Comparison of ENCODE assay signal across 7 mouse cellular contexts in the genomic region with DNA sequence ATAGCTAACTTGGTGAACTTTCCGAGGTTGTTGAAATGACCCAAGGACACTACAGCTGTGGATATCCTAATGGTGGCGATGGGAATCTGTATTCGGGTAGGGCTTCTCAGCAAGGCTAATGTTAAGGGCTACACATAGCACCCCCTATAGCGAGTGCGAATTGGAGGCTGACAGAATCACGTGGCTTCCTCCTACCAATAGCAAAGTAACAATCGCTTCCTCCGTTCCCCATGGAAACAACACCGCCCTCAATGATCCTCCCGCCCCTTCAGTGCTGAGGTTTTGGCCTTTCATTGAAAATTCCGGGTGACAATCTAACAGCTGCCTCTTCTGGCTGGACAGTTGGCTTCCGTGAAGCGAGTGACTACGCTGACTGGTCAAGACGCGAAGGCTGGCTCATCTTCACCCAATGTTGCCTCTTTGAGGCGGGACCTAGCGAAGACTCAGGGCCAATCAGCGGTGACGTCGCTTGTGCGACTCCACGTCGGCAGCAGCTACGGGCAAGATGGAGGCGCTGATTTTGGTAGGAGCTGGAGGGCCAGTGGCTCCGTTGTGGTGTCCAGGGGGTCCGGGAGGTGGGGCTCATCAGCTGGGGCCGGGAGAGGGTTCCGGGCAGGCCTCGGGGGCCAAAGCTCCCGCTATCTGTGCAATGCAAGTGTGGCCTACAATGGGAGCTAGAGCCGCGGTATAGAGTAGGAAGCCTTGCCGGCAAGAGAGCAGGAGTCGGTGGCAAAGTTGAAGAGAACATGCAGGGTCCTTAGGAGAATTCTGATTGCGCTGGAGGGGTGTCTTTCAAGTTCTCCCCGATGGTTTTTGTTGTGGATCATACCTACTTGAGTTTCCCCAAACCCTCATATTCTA. TPM values are rescaled to one million over a fixed set of nuclear protein-coding genes. Genes with fewer than 3 reads are reported as not detected.
DNase-seq lines count a peak whose midpoint lies in the region; ATAC-seq lines count a peak whose summit lies in the region.

TSS of gene Copz1 (plus strand) at position 296 of the 861 bp plus-strand sequence.

- peak; percentile 96 for DNase-seq in adrenal gland, postnatal 14 days
- DNase-seq in embryonic facial prominence, embryonic 11.5 days (ENCODE audit: low spot score), result peak; percentile 99
- peak; percentile 99 for DNase-seq in kidney, adult 11 months
- DNase-seq in limb, embryonic 10.5 days (ENCODE audit: low spot score), result peak; percentile 89
- DNase-seq in spleen, adult 12 weeks (ENCODE audit: low spot score), result peak; percentile 91

- under 1% methylated on average over 38 of the region's 38 CpGs for WGBS in embryonic facial prominence, embryonic 11.5 days
- WGBS in limb, embryonic 10.5 days, result under 1% methylated on average over 38 of the region's 38 CpGs
- WGBS in midbrain, embryonic 13.5 days, result under 1% methylated on average over 38 of the region's 38 CpGs

- H3K9me3 ChIP-seq in embryonic facial prominence, embryonic 11.5 days (replicated peaks; ENCODE audit: control insufficient read depth, low read length), result no peaks in the 10 kb centered on the region
- H3K9me3 ChIP-seq in limb, embryonic 10.5 days (replicated peaks), result no peaks in the 10 kb centered on the region
- H3K9me3 ChIP-seq in midbrain, embryonic 13.5 days, result no peaks in the 10 kb centered on the region

- no peaks in the 10 kb centered on the region for H3K36me3 ChIP-seq in embryonic facial prominence, embryonic 11.5 days (replicated peaks; ENCODE audit: control insufficient read depth, insufficient read depth, low read depth, low read length)
- no peaks in the 10 kb centered on the region for H3K36me3 ChIP-seq in limb, embryonic 10.5 days
- no peaks in the 10 kb centered on the region for H3K36me3 ChIP-seq in midbrain, embryonic 13.5 days

- H3K4me1 ChIP-seq in embryonic facial prominence, embryonic 11.5 days (ENCODE audit: control insufficient read depth, insufficient read depth, low read length), result no peaks in the 10 kb centered on the region
- peaks cover 22% of the 10 kb centered on the region for H3K4me1 ChIP-seq in limb, embryonic 10.5 days
- H3K4me1 ChIP-seq in midbrain, embryonic 13.5 days (replicated peaks), result peaks cover 20% of the 10 kb centered on the region

- H3K4me2 ChIP-seq in embryonic facial prominence, embryonic 11.5 days (ENCODE audit: low read depth, low read length), result peak within 1 kb of the TSS; percentile 39
- H3K4me2 ChIP-seq in midbrain, embryonic 13.5 days (replicated peaks), result peak within 1 kb of the TSS; percentile 84

- peak; percentile 99 for ATAC-seq in embryonic facial prominence, embryonic 11.5 days (replicated peaks; ENCODE audit: insufficient number of reproducible peaks, low FRiP score, low TSS enrichment, low read depth)
- peak; percentile 93 for ATAC-seq in granulocyte monocyte progenitor cell, adult 5-6 weeks (replicated peaks; ENCODE audit: poor library complexity, severe bottlenecking)
- ATAC-seq in midbrain, embryonic 13.5 days, result peak; percentile 99

- peak within 1 kb of the TSS; percentile 75 for H3K4me3 ChIP-seq in embryonic facial prominence, embryonic 11.5 days (ENCODE audit: low read depth, low read length)
- peak within 1 kb of the TSS; percentile 89 for H3K4me3 ChIP-seq in limb, embryonic 10.5 days
- H3K4me3 ChIP-seq in midbrain, embryonic 13.5 days (replicated peaks), result peak within 1 kb of the TSS; percentile 81

- peak within 1 kb of the TSS; percentile 80 for H3K9ac ChIP-seq in embryonic facial prominence, embryonic 11.5 days (replicated peaks; ENCODE audit: low read length)
- peak within 1 kb of the TSS; percentile 85 for H3K9ac ChIP-seq in midbrain, embryonic 13.5 days (replicated peaks)

- H3K27ac ChIP-seq in embryonic facial prominence, embryonic 11.5 days (replicated peaks; ENCODE audit: low read depth, low read length), result no peak within 1 kb of the TSS
- H3K27ac ChIP-seq in limb, embryonic 10.5 days, result peak within 1 kb of the TSS; percentile 87
- H3K27ac ChIP-seq in midbrain, embryonic 13.5 days, result peak within 1 kb of the TSS; percentile 59; the same call in 1 of the 2 replicates

- H3K27me3 ChIP-seq in embryonic facial prominence, embryonic 11.5 days (ENCODE audit: control insufficient read depth, insufficient read depth, low read length), result no peaks in the 10 kb centered on the region
- H3K27me3 ChIP-seq in limb, embryonic 10.5 days (ENCODE audit: low read depth, poor library complexity, severe bottlenecking), result no peaks in the 10 kb centered on the region
- 0 out of 2 replicates have a peak, but pooled peaks cover 7% of the 10 kb centered on the region for H3K27me3 ChIP-seq in midbrain, embryonic 13.5 days

RNA-seq across cellular contexts. Expression of gene Copz1, which starts in this region (rescaled TPM):
- 118 and 125 TPM in 2 replicates for total RNA-seq in adrenal gland, postnatal 14 days (2021)
- 327 and 331 TPM in 2 replicates for polyA plus RNA-seq in embryonic facial prominence, embryonic 11.5 days (2014; fragmentation: Nextera tagmentation; extraction: Ambion mirVana)
- 229 and 240 TPM in 2 replicates for total RNA-seq in granulocyte monocyte progenitor cell, adult 5-6 weeks (2014; fragmentation: Nextera tagmentation)
- 80.3 and 87.2 TPM in 2 replicates for total RNA-seq in granulocyte monocyte progenitor cell, adult 5-6 weeks (2017)
- polyA plus RNA-seq in limb, embryonic 10.5 days (2016; fragmentation: Nextera tagmentation; extraction: Ambion mirVana), result 305 and 309 TPM in 2 replicates
- 218 and 221 TPM in 2 replicates for polyA plus RNA-seq in midbrain, embryonic 13.5 days (2015; fragmentation: Nextera tagmentation; extraction: Ambion mirVana)
